ENCODE assay signal across 39 mouse cellular contexts in the genomic region with DNA sequence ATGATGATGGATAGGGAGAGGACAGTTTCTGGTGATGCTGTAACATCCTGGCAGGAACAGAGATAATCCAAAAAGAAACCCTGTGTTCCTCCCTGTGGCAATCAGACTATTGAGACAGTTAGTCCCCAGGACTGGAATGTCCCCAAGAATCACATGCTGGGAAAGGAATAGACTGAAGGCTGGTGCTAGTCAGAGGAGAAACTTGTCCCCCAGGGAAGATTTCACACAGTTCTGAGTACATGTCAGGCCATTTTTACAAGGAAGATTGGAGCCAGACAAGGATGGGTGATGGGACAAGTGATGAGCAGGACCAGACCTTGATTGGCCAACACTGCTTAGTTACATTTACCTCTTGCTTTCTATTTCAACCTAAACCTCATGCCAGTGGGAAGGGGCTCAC. TPM values are rescaled to one million over a fixed set of nuclear protein-coding genes. Genes with fewer than 3 reads are reported as not detected.
"Had no signal": no experiment of that assay in that cellular context is flagged by ENCODE, and none has a peak within 500 bp of the region (broad histone marks: within the 10 kb centered on the region; RNA-seq: fewer than 3 reads in every experiment).

No protein-coding gene starts in this region.

- DNase-seq: left cerebral cortex, postnatal 4 days; liver; liver, embryonic 13.5 days; liver, postnatal 0 days; lung, adult 18-20 months; lung, adult 2 months; lung, embryonic 14.5 days; lung, postnatal 10 days; lung, postnatal 14 days; lung, postnatal 36 days; lung, postnatal 4 days; midbrain, embryonic 14.5 days had no signal

- ATAC-seq: liver, embryonic 12.5 days; liver, postnatal 0 days; lung, postnatal 0 days; midbrain, embryonic 13.5 days; midbrain, embryonic 15.5 days; midbrain, embryonic 16.5 days had no signal

- H3K9me3 ChIP-seq: limb, embryonic 10.5 days; limb, embryonic 12.5 days; limb, embryonic 13.5 days; limb, embryonic 15.5 days; liver, embryonic 12.5 days; liver, embryonic 13.5 days; liver, embryonic 15.5 days; lung, embryonic 15.5 days; megakaryocyte, embryonic 14.5 days; midbrain, embryonic 10.5 days; midbrain, embryonic 12.5 days; midbrain, embryonic 13.5 days; midbrain, embryonic 15.5 days; neural tube, embryonic 12.5 days had no signal

- H3K4me3 ChIP-seq: limb, embryonic 10.5 days; limb, embryonic 12.5 days; limb, embryonic 13.5 days; limb, embryonic 15.5 days; liver, embryonic 12.5 days; liver, embryonic 13.5 days; liver, embryonic 15.5 days; lung, embryonic 15.5 days; megakaryocyte, embryonic 14.5 days; midbrain, embryonic 10.5 days; midbrain, embryonic 12.5 days; midbrain, embryonic 13.5 days; midbrain, embryonic 15.5 days; myocyte; neural tube, embryonic 12.5 days had no signal

- H3K9ac ChIP-seq: limb, embryonic 12.5 days; limb, embryonic 13.5 days; limb, embryonic 15.5 days; liver, embryonic 12.5 days; liver, embryonic 13.5 days; liver, embryonic 14.5 days; liver, embryonic 15.5 days; liver, postnatal 0 days; lung, embryonic 14.5 days; lung, embryonic 15.5 days; midbrain, embryonic 12.5 days; midbrain, embryonic 13.5 days; midbrain, embryonic 15.5 days; neural tube, embryonic 12.5 days had no signal

- H3K4me2 ChIP-seq: limb, embryonic 12.5 days; limb, embryonic 13.5 days; limb, embryonic 15.5 days; liver, embryonic 11.5 days; liver, embryonic 12.5 days; liver, embryonic 13.5 days; liver, embryonic 15.5 days; lung, embryonic 14.5 days; lung, embryonic 15.5 days; midbrain, embryonic 11.5 days; midbrain, embryonic 12.5 days; midbrain, embryonic 13.5 days; midbrain, embryonic 15.5 days; neural tube, embryonic 12.5 days had no signal

- H3K27ac ChIP-seq: limb, embryonic 10.5 days; limb, embryonic 12.5 days; limb, embryonic 13.5 days; limb, embryonic 15.5 days; liver, embryonic 12.5 days; liver, embryonic 13.5 days; liver, embryonic 14.5 days; liver, embryonic 15.5 days; lung, embryonic 15.5 days; macrophage; midbrain, embryonic 10.5 days; midbrain, embryonic 12.5 days; midbrain, embryonic 13.5 days; midbrain, embryonic 15.5 days; neural tube, embryonic 12.5 days had no signal

- H3K27me3 ChIP-seq: limb, embryonic 13.5 days; limb, embryonic 15.5 days; lung, embryonic 15.5 days had no signal

- H3K36me3 ChIP-seq: limb, embryonic 10.5 days; limb, embryonic 12.5 days; limb, embryonic 13.5 days; limb, embryonic 15.5 days; liver, embryonic 12.5 days; liver, embryonic 13.5 days; liver, embryonic 15.5 days; lung, embryonic 15.5 days; midbrain, embryonic 10.5 days; midbrain, embryonic 12.5 days; midbrain, embryonic 13.5 days; midbrain, embryonic 15.5 days; neural tube, embryonic 12.5 days had no signal

RNA-seq across cellular contexts. Expression of a gene that starts 21.2 kb away (rescaled TPM):
- total RNA-seq: liver, adult 2 months; megakaryocyte progenitor cell, adult 5-6 weeks; megakaryocyte, adult 5-6 weeks; megakaryocyte-erythroid progenitor cell, adult 5-6 weeks; monocyte, adult 5-6 weeks had no signal
- polyA plus RNA-seq: limb, embryonic 10.5 days; limb, embryonic 12.5 days; limb, embryonic 13.5 days; limb, embryonic 15.5 days; liver, adult 2 months; liver, embryonic 11.5 days; liver, embryonic 12.5 days; liver, embryonic 13.5 days; liver, embryonic 14.5 days; liver, embryonic 15.5 days; liver, embryonic 16.5 days; liver, postnatal 0 days; lung, embryonic 14.5 days; macrophage; midbrain, embryonic 10.5 days; midbrain, embryonic 12.5 days; myocyte; neural tube, embryonic 11.5 days; neural tube, embryonic 12.5 days had no signal
